Mouse (Mus musculus) embryonic facial prominence, embryonic 11.5 days (tissue): Measurements from ENCODE around the gene Abca6. TPM values are rescaled to one million over a fixed set of nuclear protein-coding genes. Genes with fewer than 3 reads are reported as not detected.

Source experiments
- ATAC-seq: fragments of 200-750 bp; cut with Nextera tagmentation; replicated peaks from 2 replicates; pipeline ENCODE4 v1.8.0; 2017; ENCODE audit warnings: low read depth; ENCODE audit not compliant: insufficient number of reproducible peaks, low FRiP score, low TSS enrichment
- DNase-seq: peaks from one replicate; pipeline ENCODE4 v3.0.0-alpha.2; 2015; ENCODE audit warnings: low spot score
- H3K27ac ChIP-seq: fragments of 300-500 bp; sonication (generic); replicated peaks from 2 replicates; pipeline ENCODE4 v1.5.1; 2014; ENCODE audit warnings: mild to moderate bottlenecking, low read depth, low read length, control low read depth
- H3K27me3 ChIP-seq: fragments of 300-500 bp; sonication (generic); 2 replicates; pipeline ENCODE4 v1.6.1; 2014; ENCODE audit warnings: mild to moderate bottlenecking, low read length, moderate library complexity, mixed read lengths; ENCODE audit not compliant: control insufficient read depth, insufficient read depth
- H3K36me3 ChIP-seq: fragments of 300-500 bp; sonication (generic); replicated peaks from 2 replicates; pipeline ENCODE4 v1.6.1; 2014; ENCODE audit warnings: low read depth, mild to moderate bottlenecking, low read length, moderate library complexity, mixed read lengths; ENCODE audit not compliant: control insufficient read depth, insufficient read depth
- H3K4me1 ChIP-seq: fragments of 300-500 bp; sonication (generic); 2 replicates; pipeline ENCODE4 v1.6.1; 2014; ENCODE audit warnings: low read length, mixed read lengths; ENCODE audit not compliant: control insufficient read depth, insufficient read depth
- H3K4me2 ChIP-seq: fragments of 300-500 bp; sonication (generic); 2 replicates; pipeline ENCODE4 v1.6.1; 2014; ENCODE audit warnings: low read depth, mild to moderate bottlenecking, control low read depth, low read length, moderate library complexity
- H3K4me3 ChIP-seq: fragments of 300-500 bp; sonication (generic); 2 replicates; pipeline ENCODE4 v1.5.1; 2014; ENCODE audit warnings: low read depth, low read length, control low read depth
- H3K9ac ChIP-seq: fragments of 300-500 bp; sonication (generic); replicated peaks from 2 replicates; pipeline ENCODE4 v1.6.1; 2014; ENCODE audit warnings: mild to moderate bottlenecking, control low read depth, low read length
- H3K9me3 ChIP-seq: fragments of 300-500 bp; sonication (generic); replicated peaks from 2 replicates; pipeline ENCODE4 v1.6.1; 2016; ENCODE audit warnings: mild to moderate bottlenecking, low read length, inconsistent platforms, mixed read lengths; ENCODE audit not compliant: control insufficient read depth
- whole genome bisulfite sequencing: fragments of 180-500 bp; shearing (Covaris S2); extraction: QIAGEN DNeasy Blood & Tissue Kit; methylation state at CpG from one replicate; pipeline ENCODE4 v1.1.7; 2014; 5-methylcytosine and 5-hydroxymethylcytosine counted together
- polyA plus RNA-seq: library from polyadenylated mRNA; unstranded; fragments of >200 nt; fragmentation: Nextera tagmentation; extraction: Ambion mirVana; gene quantifications from 2 replicates; pipeline ENCODE4 v1.2.1, GENCODE M21; 2014

Gene Abca6
- polyA plus RNA-seq, 1 experiment from 2014 or later, result 0.25 TPM

DNA sequence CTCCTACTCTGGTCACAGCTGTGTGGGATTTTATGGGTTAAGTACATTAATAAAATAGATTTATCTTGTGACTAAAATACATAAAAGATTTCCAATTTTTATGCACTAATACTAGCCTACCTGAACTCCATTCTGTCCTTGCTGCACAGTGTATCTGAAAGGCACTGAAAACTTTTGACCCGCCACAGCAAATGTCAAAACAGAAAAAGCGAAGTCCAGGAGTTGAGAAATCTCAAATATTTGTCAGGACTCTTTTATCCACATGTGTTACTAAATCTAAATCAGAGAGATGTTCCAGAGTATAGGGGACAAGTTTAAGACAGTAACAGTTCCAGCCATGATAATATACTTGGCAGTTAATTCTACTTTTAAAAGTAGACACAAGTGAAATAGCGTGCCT is 680 bp upstream of the Abca6 start:
- H3K4me1 ChIP-seq, result no peaks in the 10 kb centered on the region
- DNase-seq (no peak), ATAC-seq (no peak)
- no peak overlapping the region for H3K9ac ChIP-seq
- WGBS, result 68% methylated on average over 3 of the region's 3 CpGs
- H3K36me3 ChIP-seq, result no peaks in the 10 kb centered on the region
- no peak overlapping the region for H3K27ac ChIP-seq
- no peak overlapping the region for H3K4me3 ChIP-seq
- H3K4me2 ChIP-seq, result no peak overlapping the region
- H3K27me3 ChIP-seq, result no peaks in the 10 kb centered on the region
- H3K9me3 ChIP-seq, result no peaks in the 10 kb centered on the region

DNA sequence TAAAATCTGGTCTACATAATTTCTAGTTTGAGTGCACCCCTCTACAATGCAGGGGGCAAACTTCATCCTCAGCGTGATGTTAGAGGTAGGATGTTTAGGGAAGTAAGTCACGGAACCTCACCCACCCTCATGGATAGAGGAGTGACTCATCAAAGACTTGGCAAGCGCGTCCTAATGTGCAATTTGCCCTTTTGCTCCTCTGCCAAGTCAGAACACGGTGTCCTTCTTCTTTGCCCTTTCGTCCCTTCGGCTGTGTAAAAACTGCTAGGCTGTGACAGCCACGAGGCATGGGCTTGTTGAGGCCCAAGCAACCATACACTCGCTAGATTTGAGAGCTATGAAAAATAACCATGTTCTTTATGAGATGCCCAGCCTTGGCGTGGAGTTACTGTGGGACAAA is 6.8 kb downstream of the Abca6 start:
- Histone ChIP-seq H3K27ac (no peak overlapping the region), H3K9me3 (no peaks in the 10 kb centered on the region), H3K4me3 (no peak overlapping the region), H3K4me2 (no peak overlapping the region), H3K9ac (no peak overlapping the region), H3K27me3 (no peaks in the 10 kb centered on the region), H3K4me1 (no peaks in the 10 kb centered on the region), H3K36me3 (no peaks in the 10 kb centered on the region)
- WGBS, result 89% methylated on average over 10 of the region's 10 CpGs
- ATAC-seq (no peak), DNase-seq (no peak)

DNA sequence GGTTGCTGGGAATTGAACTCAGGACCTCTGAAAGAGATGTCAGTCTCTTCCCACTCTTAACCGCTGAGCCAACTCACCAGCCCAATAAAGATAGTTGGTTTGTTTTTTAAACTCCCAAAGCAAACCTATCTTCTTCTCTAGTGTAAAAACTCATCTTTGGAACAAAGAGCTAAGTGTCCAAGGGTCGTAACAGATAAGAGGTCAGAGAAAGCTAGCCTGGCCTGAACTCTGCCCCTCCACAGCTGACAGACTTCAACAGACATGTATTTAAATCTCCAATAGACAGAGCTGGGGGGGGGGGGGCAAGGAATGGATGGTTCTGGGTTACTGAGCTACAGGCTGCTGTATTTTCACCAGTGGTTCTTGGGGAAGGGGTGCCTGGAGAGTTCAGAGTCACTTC is 14.1 kb downstream of the Abca6 start:
- no peak for ATAC-seq
- no peak for DNase-seq
- WGBS, result 76% methylated on average over 2 of the region's 2 CpGs

GRCm38 (mm10) chr11:110232975-110233374 is 18.6 kb downstream of the Abca6 start:
- no peak overlapping the region for H3K9ac ChIP-seq
- DNase-seq (no peak), ATAC-seq (no peak)
- no peak overlapping the region for H3K4me3 ChIP-seq
- H3K4me2 ChIP-seq, result no peak overlapping the region
- no peaks in the 10 kb centered on the region for H3K27me3 ChIP-seq
- H3K4me1 ChIP-seq, result no peaks in the 10 kb centered on the region
- H3K36me3 ChIP-seq, result no peaks in the 10 kb centered on the region
- H3K9me3 ChIP-seq, result no peaks in the 10 kb centered on the region
- H3K27ac ChIP-seq, result no peak overlapping the region

More for the DNA sequence above, 14.1 kb downstream of the Abca6 start:
- no peak overlapping the region for H3K4me3 ChIP-seq
- no peaks in the 10 kb centered on the region for H3K27me3 ChIP-seq
- H3K4me2 ChIP-seq, result no peak overlapping the region
- no peak overlapping the region for H3K27ac ChIP-seq
- no peaks in the 10 kb centered on the region for H3K36me3 ChIP-seq
- H3K9me3 ChIP-seq, result no peaks in the 10 kb centered on the region
- H3K4me1 ChIP-seq, result no peaks in the 10 kb centered on the region
- H3K9ac ChIP-seq, result no peak overlapping the region

- Histone ChIP-seq H3K9me3 (no peaks in the 10 kb centered on the region), H3K36me3 (no peaks in the 10 kb centered on the region), H3K4me1 (no peaks in the 10 kb centered on the region), H3K9ac (no peak overlapping the region), H3K4me3 (no peak overlapping the region), H3K27me3 (no peaks in the 10 kb centered on the region), H3K4me2 (no peak overlapping the region), H3K27ac (no peak overlapping the region)
- DNase-seq (no peak), ATAC-seq (no peak)
These were observed 34.5 kb downstream of the Abca6 start for GRCm38 (mm10) chr11:110217118-110217517.

DNA sequence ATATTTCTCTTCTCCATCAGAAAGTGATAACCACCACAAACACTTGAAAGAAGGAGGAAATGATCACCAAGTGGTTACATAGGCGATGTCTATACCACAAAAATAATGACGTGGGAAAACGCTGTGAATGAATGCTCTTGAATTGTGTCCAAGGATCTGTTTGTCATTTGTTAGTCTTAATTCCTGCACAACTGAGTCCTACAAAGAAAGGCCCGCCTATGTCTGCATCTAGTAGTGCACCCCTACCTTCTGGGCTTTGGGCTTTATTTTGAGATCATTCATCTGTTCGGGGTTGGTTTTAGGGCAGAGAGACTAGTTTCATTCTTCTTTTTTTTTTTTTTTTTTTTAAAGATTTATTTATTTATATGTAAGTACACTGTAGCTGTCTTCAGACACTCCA is 47.6 kb downstream of the Abca6 start:
- WGBS, result 82% methylated on average over 5 of the region's 5 CpGs

DNA sequence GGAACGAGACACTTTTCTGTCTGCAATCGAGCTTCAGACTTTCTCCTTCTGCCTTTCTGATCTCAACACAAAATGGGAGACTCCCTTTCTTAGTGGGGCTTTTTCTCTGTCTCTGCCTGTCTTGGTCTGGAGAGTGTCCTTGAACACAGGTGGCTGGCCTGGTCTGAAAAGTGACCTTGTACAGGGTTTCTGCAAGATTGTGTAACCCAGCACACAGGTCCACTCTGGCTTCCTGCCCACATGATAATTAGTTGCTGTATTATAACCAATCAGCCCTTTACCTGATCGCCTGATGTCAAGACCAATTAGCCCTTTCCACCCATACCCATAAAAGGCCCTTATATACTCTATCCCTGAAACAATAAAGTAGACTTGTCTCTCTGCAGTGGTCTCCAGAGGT is 52.7 kb downstream of the Abca6 start:
- Histone ChIP-seq H3K9ac (no peak overlapping the region), H3K36me3 (no peaks in the 10 kb centered on the region), H3K27me3 (no peaks in the 10 kb centered on the region), H3K4me3 (no peak overlapping the region), H3K4me2 (no peak overlapping the region), H3K4me1 (no peaks in the 10 kb centered on the region), H3K9me3 (no peaks in the 10 kb centered on the region), H3K27ac (no peak overlapping the region)
- ATAC-seq (no peak), DNase-seq (no peak)
- 82% methylated on average over 3 of the region's 3 CpGs for WGBS

More for the DNA sequence above, 47.6 kb downstream of the Abca6 start:
- no peak overlapping the region for H3K4me3 ChIP-seq
- no peak for DNase-seq
- H3K4me1 ChIP-seq, result no peaks in the 10 kb centered on the region
- H3K27me3 ChIP-seq, result no peaks in the 10 kb centered on the region
- no peaks in the 10 kb centered on the region for H3K9me3 ChIP-seq
- H3K36me3 ChIP-seq, result no peaks in the 10 kb centered on the region
- no peak for ATAC-seq
- H3K9ac ChIP-seq, result no peak overlapping the region
- H3K4me2 ChIP-seq, result no peak overlapping the region
- no peak overlapping the region for H3K27ac ChIP-seq

DNA sequence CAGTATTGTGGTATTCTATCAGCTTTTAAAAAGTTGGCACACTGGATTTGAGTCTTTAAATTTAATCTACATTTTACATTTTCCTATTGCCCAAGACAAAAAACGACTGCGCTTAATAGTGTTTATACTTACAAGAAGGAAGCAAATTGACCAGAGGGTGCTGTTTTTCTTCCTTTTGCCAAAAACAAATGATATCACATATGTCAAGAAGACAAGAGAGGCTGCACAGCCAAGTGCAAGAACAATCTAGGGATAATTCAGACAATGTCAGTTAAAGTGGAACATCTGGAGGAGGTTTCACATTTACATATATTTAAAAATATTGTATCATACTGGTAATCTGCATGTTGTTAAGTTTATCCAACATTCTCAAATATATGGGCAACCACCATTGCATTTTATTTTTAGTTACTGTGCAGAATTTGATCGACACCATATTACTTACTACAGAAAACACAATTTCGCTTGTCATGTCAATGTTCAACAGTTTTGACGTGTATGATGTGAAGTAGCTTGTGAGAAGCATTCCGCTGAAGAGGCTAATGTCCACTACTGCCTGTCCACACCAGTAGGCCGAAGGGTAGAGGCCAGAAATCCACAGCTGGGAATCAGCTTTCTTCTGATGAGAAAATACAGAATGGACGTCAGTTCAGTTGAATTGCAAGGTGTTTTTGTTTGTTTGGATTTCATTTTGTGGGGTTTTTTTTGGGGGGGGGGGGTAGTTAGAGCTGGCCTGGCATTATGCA is 54.8 kb downstream of the Abca6 start:
- DNase-seq, result no peak
- WGBS, result 85% methylated on average over 8 of the region's 8 CpGs
- Histone ChIP-seq H3K9me3 (no peaks in the 10 kb centered on the region), H3K9ac (no peak overlapping the region), H3K27me3 (no peaks in the 10 kb centered on the region), H3K4me2 (no peak overlapping the region), H3K27ac (no peak overlapping the region), H3K4me3 (no peak overlapping the region), H3K36me3 (no peaks in the 10 kb centered on the region), H3K4me1 (no peaks in the 10 kb centered on the region)
- ATAC-seq, result no peak
